Mouse (Mus musculus) brain, embryonic 14.5 days (tissue): ENCODE measurements around the gene Pde9a.

Experiments used
- CTCF ChIP-seq: fragments of 200-500 bp; IDR thresholded peaks from 2 replicates; pipeline ENCODE4 v1.5.1; 2012; ENCODE audit warnings: inconsistent platforms, mild to moderate bottlenecking, moderate library complexity, borderline replicate concordance; ENCODE audit not compliant: insufficient read depth, insufficient read length; ENCODE audit errors: extremely low read depth
- POLR2A ChIP-seq: fragments of 200-500 bp; IDR thresholded peaks from 2 replicates; pipeline ENCODE4 v1.6.1; 2012; ENCODE audit warnings: mild to moderate bottlenecking, inconsistent platforms, borderline replicate concordance; ENCODE audit not compliant: poor library complexity, insufficient read depth, insufficient read length, severe bottlenecking; ENCODE audit errors: extremely low read depth

- TF ChIP-seq POLR2A (no peak), CTCF (no peak)
These were observed 36.4 kb downstream of the Pde9a start for GRCm38 (mm10) chr17:31422381-31422780.
